Mouse (Mus musculus) erythroid progenitor cell, adult 5-6 weeks (primary cell): Measurements from ENCODE around the gene Cit. TPM values are rescaled to one million over a fixed set of nuclear protein-coding genes. Genes with fewer than 3 reads are reported as not detected.

Experiments used
- ATAC-seq: replicated peaks from 2 replicates; pipeline ENCODE4 v1.8.0; 2016; ENCODE audit warnings: moderate number of reproducible peaks, mild to moderate bottlenecking, moderate TSS enrichment, inconsistent platforms; ENCODE audit not compliant: poor library complexity, low FRiP score, severe bottlenecking
- total RNA-seq, 2 experiments: library from RNA; stranded (forward) in 1 of 2; stranded (reverse) in 1 of 2; fragments of 150-400 nt in 1 of 2; fragments of 186-747, 209-891 nt in 1 of 2; gene quantifications; 2 replicates each; pipeline versions ENCODE4 v1.2.3 to v1.2.4; 2015 to 2017; ENCODE audit warnings: low replicate concordance in 2 of 2

Cit gene
- total RNA-seq, 2 experiments from 2014 or later = 133 to 411 TPM

DNA sequence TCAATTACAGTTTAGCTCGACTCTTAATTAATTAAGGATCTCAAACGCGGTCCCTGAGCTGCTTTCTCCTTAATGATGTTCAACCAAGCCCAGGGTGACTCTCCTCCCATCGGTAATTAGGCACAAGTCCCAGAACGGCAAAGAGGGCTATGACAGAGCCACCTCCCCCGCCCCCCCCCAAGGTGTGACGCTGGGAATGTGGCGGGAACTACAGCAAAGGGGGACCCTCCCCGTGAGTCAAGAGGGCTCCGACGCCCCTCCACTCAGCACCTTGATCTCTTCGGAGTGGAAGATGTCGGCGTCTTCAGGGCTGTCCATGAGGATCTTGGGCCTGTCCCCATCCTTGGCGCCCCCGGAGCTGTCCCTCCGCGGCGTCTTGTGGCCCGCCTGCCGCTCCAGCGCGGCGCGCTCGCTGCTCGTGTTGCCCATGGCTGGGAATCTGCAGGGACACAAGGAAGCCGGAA, 178.8 kb downstream of the Cit start:
- ATAC-seq = no peak

DNA sequence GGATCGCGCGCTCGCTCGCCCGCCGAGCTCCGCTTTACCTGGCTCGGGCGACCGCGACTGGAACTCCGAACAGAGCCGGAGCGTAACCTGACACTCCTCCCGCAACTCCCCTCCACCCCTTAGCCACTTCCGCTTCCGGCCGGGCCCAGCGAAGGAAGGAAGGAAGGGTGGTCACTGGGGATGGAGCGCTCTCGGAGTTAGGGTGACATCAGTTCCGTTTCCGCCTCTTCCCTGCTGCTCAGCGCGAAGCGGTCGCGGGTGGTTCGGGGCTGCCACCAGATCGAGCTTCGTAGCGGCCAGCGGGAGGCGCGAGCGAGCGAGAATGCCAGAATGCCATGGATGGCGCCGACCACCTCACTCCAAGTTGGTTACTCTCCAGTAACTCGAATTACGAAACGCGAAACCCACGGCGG, 179.3 kb downstream of the Cit start, which contains the start of gene Prkab1:
TSS of gene Prkab1 (minus strand) at position 182 of the 413 bp plus-strand sequence.
- ATAC-seq = peak; percentile 73

- peak; percentile 46 for ATAC-seq
Observed at GRCm38 (mm10) chr5:116026107-116026506, 181.0 kb downstream of the Cit start.

- peak; percentile 75 for ATAC-seq
Observed at GRCm38 (mm10) chr5:116026561-116026960, 181.5 kb downstream of the Cit start.

DNA sequence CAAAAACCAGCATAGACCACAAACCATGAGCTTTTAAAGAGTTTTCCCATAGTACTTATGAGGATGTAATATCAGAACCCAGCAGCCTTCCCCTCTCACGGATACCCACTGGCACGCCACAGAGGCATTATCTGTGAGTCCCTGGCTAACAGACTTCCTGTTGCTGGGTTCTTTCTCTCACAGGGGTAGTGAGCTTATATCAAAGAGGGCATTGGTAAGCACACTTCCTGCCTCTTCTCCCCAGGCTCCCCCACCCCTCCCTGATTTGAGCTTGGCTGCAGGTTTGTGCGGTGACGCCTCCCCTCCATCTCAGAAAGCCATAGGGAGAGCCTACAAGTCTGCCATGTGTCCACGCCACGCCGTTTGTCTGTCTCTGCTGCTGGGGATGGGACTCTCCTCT, 184.0 kb downstream of the Cit start:
- 0 out of 2 replicates have a peak, but pooled peaks have one; percentile 8 for ATAC-seq

DNA sequence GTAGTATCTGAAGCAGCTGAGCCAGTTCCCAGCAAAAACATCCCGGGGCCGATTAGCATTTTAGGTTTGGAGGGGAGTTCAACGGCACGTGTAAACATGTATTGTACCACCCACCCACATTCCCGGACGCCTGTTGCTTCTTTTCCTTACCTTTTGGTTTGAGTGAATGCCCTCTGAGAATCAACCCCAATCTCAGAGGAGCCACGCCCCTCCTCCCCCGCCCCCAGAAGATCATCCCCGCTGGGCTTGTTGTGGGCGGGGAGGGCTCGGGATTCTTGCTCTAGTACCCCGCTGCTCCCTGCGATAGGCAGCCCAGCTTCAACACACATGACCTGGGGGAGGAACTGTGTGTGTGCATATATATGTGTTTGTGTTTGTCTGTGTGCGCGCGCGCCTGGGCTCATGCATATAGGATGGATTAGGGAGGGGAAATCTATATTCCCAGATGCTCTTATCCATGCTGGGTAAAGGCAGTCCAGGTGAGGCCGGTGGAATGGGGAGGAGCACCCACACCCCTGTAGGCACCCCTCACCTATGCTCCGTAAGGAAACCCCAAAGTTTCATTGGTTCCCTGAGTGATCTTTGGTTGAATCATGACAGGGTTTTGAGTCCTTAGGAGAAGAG, 185.6 kb downstream of the Cit start:
- ATAC-seq = no peak

DNA sequence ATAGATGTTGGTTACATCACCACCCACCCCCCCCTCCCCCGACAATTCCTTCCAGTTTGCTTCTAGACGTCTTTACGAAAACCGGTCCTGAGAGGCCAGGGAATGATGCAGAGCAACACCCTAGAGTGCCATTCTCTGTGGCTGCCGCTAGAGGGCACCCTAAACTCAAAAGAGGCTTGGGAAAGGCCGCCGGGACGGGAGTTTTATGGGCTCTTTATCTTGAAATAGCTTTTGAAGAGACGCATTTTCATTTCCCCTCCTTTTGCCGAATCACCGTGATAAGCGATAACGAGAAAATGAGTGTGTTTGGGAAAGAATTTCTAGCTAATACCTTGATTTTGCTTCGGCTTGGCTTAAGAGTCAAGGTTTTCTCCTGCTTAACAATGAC, 186.1 kb downstream of the Cit start:
- peak; percentile 53 for ATAC-seq

- ATAC-seq = no peak
Observed at GRCm38 (mm10) chr5:116036465-116036864, 191.4 kb downstream of the Cit start.

DNA sequence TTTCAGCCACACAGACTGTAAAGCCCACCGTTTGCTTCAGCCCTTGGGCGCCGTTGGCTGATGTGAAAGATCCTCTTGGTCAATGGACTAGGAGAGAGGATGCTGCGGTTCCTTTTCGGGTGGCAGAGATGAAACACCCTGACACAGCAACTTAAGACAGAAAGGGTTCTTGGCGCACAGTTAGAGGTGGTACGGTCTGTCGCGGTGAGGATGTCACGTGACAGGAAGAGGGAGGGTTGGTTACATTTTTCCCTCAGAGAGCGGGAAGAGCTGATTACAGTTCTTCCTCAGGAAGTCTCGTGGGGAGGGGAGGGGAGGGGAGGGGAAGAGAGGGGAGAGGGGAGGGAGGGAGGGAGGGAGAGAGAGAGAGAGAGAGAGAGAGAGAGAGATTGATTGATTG, 192.7 kb downstream of the Cit start:
- no peak for ATAC-seq

GRCm38 (mm10) chr5:116039706-116040105, 194.6 kb downstream of the Cit start:
- no peak for ATAC-seq

DNA sequence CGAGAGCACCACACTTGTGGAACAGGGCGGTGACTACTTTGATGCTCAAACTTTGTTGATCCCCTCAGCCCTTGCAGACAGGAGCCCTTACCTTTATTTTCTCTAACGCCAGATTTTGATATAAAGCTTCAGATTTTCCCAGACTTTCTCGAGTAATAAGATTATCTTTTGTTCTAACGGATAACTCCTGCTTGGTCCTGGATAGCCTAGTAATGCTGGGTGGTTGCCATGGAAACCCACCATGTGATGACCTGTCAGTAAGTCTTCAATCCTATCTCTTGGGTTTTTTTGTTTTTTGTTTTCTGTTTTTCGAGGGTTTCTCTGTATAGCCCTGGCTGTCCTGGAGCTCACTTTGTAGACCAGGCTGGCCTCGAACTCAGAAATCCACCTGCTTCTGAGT, 197.2 kb downstream of the Cit start:
- no peak for ATAC-seq

- ATAC-seq = no peak
Observed at GRCm38 (mm10) chr5:116045581-116045980, 200.5 kb downstream of the Cit start.

- ATAC-seq = no peak
Observed at GRCm38 (mm10) chr5:116046246-116046645, 201.2 kb downstream of the Cit start.

- no peak for ATAC-seq
Observed at GRCm38 (mm10) chr5:116048321-116048720, 203.2 kb downstream of the Cit start.

GRCm38 (mm10) chr5:116049821-116050220, 204.7 kb downstream of the Cit start:
- ATAC-seq = no peak

DNA sequence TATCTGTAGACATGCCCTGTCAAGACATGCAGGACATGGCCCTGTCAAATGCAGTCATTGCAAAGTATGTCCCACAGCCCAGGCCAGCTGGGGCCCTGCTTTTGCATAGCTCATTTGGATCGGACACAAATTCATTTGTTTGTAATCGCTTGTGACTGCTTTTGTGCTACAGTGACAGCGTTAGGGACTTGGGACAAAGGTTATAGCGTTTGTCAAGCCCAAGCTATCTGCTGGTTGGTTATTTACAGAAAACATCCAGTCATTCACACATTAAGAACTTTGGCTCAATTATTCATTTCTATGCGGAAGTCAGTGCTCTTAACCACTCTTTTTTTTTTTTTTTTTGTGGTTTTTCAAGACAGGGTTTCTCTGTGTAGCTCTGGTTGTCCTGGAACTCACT, 207.1 kb downstream of the Cit start:
- no peak for ATAC-seq

DNA sequence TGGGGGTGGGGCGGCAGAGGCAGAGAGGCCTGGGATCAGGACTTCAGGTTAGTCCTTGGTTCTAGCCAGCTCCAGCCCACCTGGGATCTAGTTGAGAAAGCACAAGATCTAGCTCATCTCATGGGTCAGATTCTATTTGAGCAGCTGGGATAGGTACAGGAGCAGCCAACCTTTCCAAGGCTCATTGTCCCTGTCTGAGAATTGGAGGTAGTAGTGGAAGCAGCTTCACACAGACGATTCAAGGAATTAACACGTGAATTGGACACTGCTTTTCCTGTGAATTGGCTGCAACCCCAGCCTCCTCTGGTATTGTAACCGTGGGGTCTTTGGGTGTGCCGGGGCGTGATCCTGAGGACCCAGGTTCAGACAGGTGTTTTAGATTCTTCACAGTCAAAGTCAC, 207.7 kb downstream of the Cit start:
- no peak for ATAC-seq

Other genes starting within 250 kb of the Cit start
- gene Rab35, start 213.4 kb upstream of the Cit start, total RNA-seq (2015; ENCODE audit: low replicate concordance) = 33.5 and 53.7 TPM in 2 replicates
- 46.8 and 49.4 TPM in 2 replicates for gene Rab35, start 213.4 kb upstream of the Cit start, total RNA-seq (2017; ENCODE audit: low replicate concordance)
- gene Bicdl1, start 113.7 kb upstream of the Cit start, total RNA-seq (2015; ENCODE audit: low replicate concordance) = 2.5 TPM in 2 replicates
- gene Bicdl1, start 113.7 kb upstream of the Cit start, total RNA-seq (2017; ENCODE audit: low replicate concordance) = 0.64 TPM in 1 of 2 replicates, not detected in the other
- gene Prkab1, start 179.2 kb downstream of the Cit start, total RNA-seq (2015; ENCODE audit: low replicate concordance) = 152 and 176 TPM in 2 replicates
- gene Prkab1, start 179.2 kb downstream of the Cit start, total RNA-seq (2017; ENCODE audit: low replicate concordance) = 73.6 and 102 TPM in 2 replicates
- gene Tmem233, start 238.0 kb downstream of the Cit start, total RNA-seq (2015; ENCODE audit: low replicate concordance) = not detected in 2 replicates
- not detected in 2 replicates for gene Tmem233, start 238.0 kb downstream of the Cit start, total RNA-seq (2017; ENCODE audit: low replicate concordance)